Mouse (Mus musculus): ENCODE results near the gene Asic5. TPM values are rescaled to one million over a fixed set of nuclear protein-coding genes. Genes with fewer than 3 reads are reported as not detected.
A peak's percentile ranks its signal among the peaks of the same experiment; 100 is the strongest.

The Asic5 gene
- polyA plus RNA-seq, 1 experiment from 2014 or later = 0.70 TPM

- TF ChIP-seq CTCF (IDR thresholded peaks at IDR 0.05; ENCODE audit: low read depth) (no peak), EP300 (optimal IDR thresholded peaks at IDR 0.05) (no peak)
- no peak overlapping the region for H3K27ac ChIP-seq (replicated peaks)
- H3K9me3 ChIP-seq (ENCODE audit: control insufficient read depth, low read length) = no peaks in the 10 kb centered on the region
- no peak overlapping the region for H3K9ac ChIP-seq (ENCODE audit: low read length)
- no peaks in the 10 kb centered on the region for H3K4me1 ChIP-seq (replicated peaks; ENCODE audit: control insufficient read depth, insufficient read depth)
- H3K4me2 ChIP-seq (replicated peaks; ENCODE audit: low read depth) = no peak overlapping the region
- H3K27me3 ChIP-seq (ENCODE audit: control insufficient read depth, insufficient read depth, low read length) = no peaks in the 10 kb centered on the region
- ATAC-seq (ENCODE audit: low FRiP score, low TSS enrichment) (no peak), DNase-seq (ENCODE audit: low spot score) (no peak)
- 91% methylated on average over 3 of the region's 3 CpGs for WGBS
- H3K4me3 ChIP-seq (ENCODE audit: low read depth, low read length) = no peak overlapping the region
- no peaks in the 10 kb centered on the region for H3K36me3 ChIP-seq (ENCODE audit: control insufficient read depth, insufficient read depth, low read length)
Observed at GRCm38 (mm10) chr3:81987628-81988027, 5.5 kb downstream of the Asic5 start.

GRCm38 (mm10) chr3:81989692-81990141 lies 7.6 kb downstream of the Asic5 start:
- WGBS = 24% methylated on average over 2 of the region's 2 CpGs
- Histone ChIP-seq H3K27me3 (ENCODE audit: control insufficient read depth, insufficient read depth, low read length) (no peaks in the 10 kb centered on the region), H3K36me3 (ENCODE audit: control insufficient read depth, insufficient read depth, low read length) (no peaks in the 10 kb centered on the region), H3K4me2 (replicated peaks; ENCODE audit: low read depth) (no peak overlapping the region), H3K9ac (ENCODE audit: low read length) (no peak overlapping the region), H3K27ac (replicated peaks) (no peak overlapping the region), H3K4me3 (ENCODE audit: low read depth, low read length) (no peak overlapping the region), H3K4me1 (replicated peaks; ENCODE audit: control insufficient read depth, insufficient read depth) (no peaks in the 10 kb centered on the region), H3K9me3 (ENCODE audit: control insufficient read depth, low read length) (no peaks in the 10 kb centered on the region)
- no peak for TF ChIP-seq CTCF (IDR thresholded peaks at IDR 0.05; ENCODE audit: low read depth)
- no peak for TF ChIP-seq EP300 (optimal IDR thresholded peaks at IDR 0.05)
- DNase-seq (ENCODE audit: low spot score) (no peak), ATAC-seq (ENCODE audit: low FRiP score, low TSS enrichment) (no peak)

- DNase-seq (ENCODE audit: low spot score) (no peak), ATAC-seq (ENCODE audit: low FRiP score, low TSS enrichment) (no peak)
- WGBS = 67% methylated on average over 3 of the region's 3 CpGs
Observed at GRCm38 (mm10) chr3:81990531-81990930, 8.4 kb downstream of the Asic5 start.

GRCm38 (mm10) chr3:81995371-81995770 lies 13.3 kb downstream of the Asic5 start:
- ATAC-seq (ENCODE audit: low FRiP score, low TSS enrichment) (no peak), DNase-seq (ENCODE audit: low spot score) (no peak)
- H3K27me3 ChIP-seq (ENCODE audit: control insufficient read depth, insufficient read depth, low read length) = no peaks in the 10 kb centered on the region
- H3K27ac ChIP-seq (replicated peaks) = no peak overlapping the region
- no peaks in the 10 kb centered on the region for H3K9me3 ChIP-seq (ENCODE audit: control insufficient read depth, low read length)
- H3K36me3 ChIP-seq (ENCODE audit: control insufficient read depth, insufficient read depth, low read length) = no peaks in the 10 kb centered on the region
- H3K4me2 ChIP-seq (replicated peaks; ENCODE audit: low read depth) = no peak overlapping the region
- H3K4me1 ChIP-seq (replicated peaks; ENCODE audit: control insufficient read depth, insufficient read depth) = no peaks in the 10 kb centered on the region
- no peak overlapping the region for H3K4me3 ChIP-seq (ENCODE audit: low read depth, low read length)
- TF ChIP-seq EP300 (optimal IDR thresholded peaks at IDR 0.05) (no peak), CTCF (IDR thresholded peaks at IDR 0.05; ENCODE audit: low read depth) (no peak)
- H3K9ac ChIP-seq (ENCODE audit: low read length) = no peak overlapping the region
- 30% methylated on average over 4 of the region's 4 CpGs for WGBS

More at GRCm38 (mm10) chr3:81990531-81990930, 8.4 kb downstream of the Asic5 start:
- H3K9ac ChIP-seq (ENCODE audit: low read length) = no peak overlapping the region
- no peak overlapping the region for H3K27ac ChIP-seq (replicated peaks)
- H3K4me1 ChIP-seq (replicated peaks; ENCODE audit: control insufficient read depth, insufficient read depth) = no peaks in the 10 kb centered on the region
- no peaks in the 10 kb centered on the region for H3K9me3 ChIP-seq (ENCODE audit: control insufficient read depth, low read length)
- H3K4me2 ChIP-seq (replicated peaks; ENCODE audit: low read depth) = no peak overlapping the region
- H3K36me3 ChIP-seq (ENCODE audit: control insufficient read depth, insufficient read depth, low read length) = no peaks in the 10 kb centered on the region
- H3K27me3 ChIP-seq (ENCODE audit: control insufficient read depth, insufficient read depth, low read length) = no peaks in the 10 kb centered on the region
- no peak overlapping the region for H3K4me3 ChIP-seq (ENCODE audit: low read depth, low read length)
- TF ChIP-seq CTCF (IDR thresholded peaks at IDR 0.05; ENCODE audit: low read depth) = no peak
- no peak for TF ChIP-seq EP300 (optimal IDR thresholded peaks at IDR 0.05)

DNA sequence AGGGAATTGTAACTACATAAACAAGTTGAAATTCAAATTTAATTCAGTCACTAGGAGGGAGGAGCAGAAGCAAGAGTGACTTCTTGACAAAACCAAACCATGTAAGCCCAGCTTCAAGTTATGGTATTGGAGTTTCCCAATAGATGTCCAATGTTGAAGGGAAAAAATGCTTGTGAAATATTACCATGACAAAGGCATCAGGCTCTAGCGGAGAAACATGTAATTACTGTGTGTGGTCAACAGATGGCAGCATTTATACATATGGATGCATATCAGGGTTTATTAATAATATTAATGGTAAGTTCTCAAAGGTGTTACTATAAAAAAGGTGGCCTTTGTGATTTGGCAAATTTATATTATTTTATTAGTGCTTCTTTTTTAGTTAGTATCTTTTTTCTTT lies 13.9 kb downstream of the Asic5 start:
- H3K4me1 ChIP-seq (replicated peaks; ENCODE audit: control insufficient read depth, insufficient read depth) = no peaks in the 10 kb centered on the region
- H3K4me3 ChIP-seq (ENCODE audit: low read depth, low read length) = no peak overlapping the region
- 2% methylated on average over 1 of the region's 1 CpGs for WGBS
- no peaks in the 10 kb centered on the region for H3K9me3 ChIP-seq (ENCODE audit: control insufficient read depth, low read length)
- no peaks in the 10 kb centered on the region for H3K36me3 ChIP-seq (ENCODE audit: control insufficient read depth, insufficient read depth, low read length)
- no peak overlapping the region for H3K27ac ChIP-seq (replicated peaks)
- peak; percentile 87 for TF ChIP-seq CTCF (IDR thresholded peaks at IDR 0.05; ENCODE audit: low read depth)
- TF ChIP-seq EP300 (optimal IDR thresholded peaks at IDR 0.05) = no peak
- no peak overlapping the region for H3K4me2 ChIP-seq (replicated peaks; ENCODE audit: low read depth)
- ATAC-seq (ENCODE audit: low FRiP score, low TSS enrichment) (no peak), DNase-seq (ENCODE audit: low spot score) (no peak)
- H3K27me3 ChIP-seq (ENCODE audit: control insufficient read depth, insufficient read depth, low read length) = no peaks in the 10 kb centered on the region
- no peak overlapping the region for H3K9ac ChIP-seq (ENCODE audit: low read length)

DNA sequence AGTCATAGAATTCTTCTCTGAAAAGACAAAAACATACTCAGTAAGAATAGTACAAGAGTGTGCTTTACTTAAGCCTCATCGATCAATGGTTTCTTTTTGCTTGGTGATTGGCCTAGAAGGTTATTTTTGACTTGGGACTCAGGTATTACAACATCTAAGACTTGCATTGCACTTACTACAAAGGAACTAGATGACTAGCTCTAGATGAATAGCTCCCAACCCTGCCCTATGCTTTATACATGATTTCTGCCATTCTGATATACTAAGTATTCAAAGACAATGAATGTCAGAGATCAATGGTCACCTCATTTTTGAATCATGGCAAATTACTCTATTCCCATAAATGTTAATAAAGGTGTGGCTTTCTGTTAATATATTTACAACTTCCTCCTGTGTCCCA lies 24.9 kb downstream of the Asic5 start:
- Histone ChIP-seq H3K27me3 (ENCODE audit: control insufficient read depth, insufficient read depth, low read length) (no peaks in the 10 kb centered on the region), H3K4me1 (replicated peaks; ENCODE audit: control insufficient read depth, insufficient read depth) (no peaks in the 10 kb centered on the region), H3K4me3 (ENCODE audit: low read depth, low read length) (no peak overlapping the region), H3K36me3 (ENCODE audit: control insufficient read depth, insufficient read depth, low read length) (no peaks in the 10 kb centered on the region), H3K27ac (replicated peaks) (no peak overlapping the region), H3K4me2 (replicated peaks; ENCODE audit: low read depth) (no peak overlapping the region), H3K9ac (ENCODE audit: low read length) (no peak overlapping the region), H3K9me3 (ENCODE audit: control insufficient read depth, low read length) (no peaks in the 10 kb centered on the region)
- ATAC-seq (ENCODE audit: low FRiP score, low TSS enrichment) = 0 out of 2 replicates have a peak, but pooled peaks have one; percentile 24
- 60% methylated on average over 1 of the region's 1 CpGs for WGBS
- DNase-seq (ENCODE audit: low spot score) = no peak
- TF ChIP-seq CTCF (IDR thresholded peaks at IDR 0.05; ENCODE audit: low read depth) = no peak
- TF ChIP-seq EP300 (optimal IDR thresholded peaks at IDR 0.05) = peak; percentile 66

Data from stomach, postnatal 0 days (tissue).